Mouse (Mus musculus) neural tube, embryonic 14.5 days (tissue): ENCODE measurements around the gene Tead3. TPM values are rescaled to one million over a fixed set of nuclear protein-coding genes. Genes with fewer than 3 reads are reported as not detected.
"Not testable (repeated sequence)": the region's sequence is repeated elsewhere in the genome, so short reads cannot be mapped to it uniquely, and the experiment has no call there.

Experiments used
- ATAC-seq: fragments of 200-750 bp; cut with Nextera tagmentation; 2 replicates; pipeline ENCODE4 v1.8.0; 2017; ENCODE audit warnings: low read depth, mild to moderate bottlenecking, moderate TSS enrichment, moderate library complexity
- H3K27ac ChIP-seq: fragments of 300-500 bp; sonication (generic); 2 replicates; pipeline ENCODE4 v1.5.1; 2014; ENCODE audit warnings: low read depth, mild to moderate bottlenecking, control low read depth, low read length, moderate library complexity, mixed read lengths
- H3K27me3 ChIP-seq: fragments of 300-500 bp; sonication (generic); 2 replicates; pipeline ENCODE4 v1.6.1; 2014; ENCODE audit warnings: low read length; ENCODE audit not compliant: control insufficient read depth, insufficient read depth
- H3K36me3 ChIP-seq: fragments of 300-500 bp; sonication (generic); 2 replicates; pipeline ENCODE4 v1.6.1; 2014; ENCODE audit warnings: low read length, mixed read lengths; ENCODE audit not compliant: control insufficient read depth, insufficient read depth
- H3K4me1 ChIP-seq: fragments of 300-500 bp; sonication (generic); 2 replicates; pipeline ENCODE4 v1.6.1; 2014; ENCODE audit warnings: low read length; ENCODE audit not compliant: control insufficient read depth, insufficient read depth
- H3K4me2 ChIP-seq: fragments of 300-500 bp; sonication (generic); 2 replicates; pipeline ENCODE4 v1.6.1; 2014; ENCODE audit warnings: mild to moderate bottlenecking, low read depth, low read length, control low read depth
- H3K4me3 ChIP-seq: fragments of 300-500 bp; sonication (generic); 2 replicates; pipeline ENCODE4 v1.5.1; 2014; ENCODE audit warnings: low read depth, low read length, control low read depth, mixed read lengths
- H3K9ac ChIP-seq: fragments of 300-500 bp; sonication (generic); replicated peaks from 2 replicates; pipeline ENCODE4 v1.6.1; 2014; ENCODE audit warnings: low read depth, mild to moderate bottlenecking, control low read depth, low read length, mixed read lengths
- H3K9me3 ChIP-seq: fragments of 300-500 bp; sonication (generic); 2 replicates; pipeline ENCODE4 v1.6.1; 2016; ENCODE audit warnings: low read length; ENCODE audit not compliant: control insufficient read depth
- WGBS: fragments of 180-500 bp; shearing (Covaris S2); extraction: QIAGEN DNeasy Blood & Tissue Kit; methylation state at CpG from one replicate; pipeline ENCODE4 v1.1.7; 2014; 5-methylcytosine and 5-hydroxymethylcytosine counted together
- polyA plus RNA-seq: library from polyadenylated mRNA; unstranded; fragments of >200 nt; fragmentation: Nextera tagmentation; extraction: Ambion mirVana; gene quantifications from 2 replicates; pipeline ENCODE4 v1.2.1, GENCODE M21; 2014

The Tead3 gene
- polyA plus RNA-seq, 1 experiment from 2014 or later = 1.2 TPM

- H3K4me2 ChIP-seq = peak overlapping the region; percentile 79
- under 1% methylated on average over 25 of the region's 25 CpGs for WGBS
- peaks cover 18% of the 10 kb centered on the region; the same call in 1 of the 2 replicates for H3K36me3 ChIP-seq
- H3K9ac ChIP-seq = peak overlapping the region; percentile 97
- H3K4me3 ChIP-seq = peak overlapping the region; percentile 65
- H3K9me3 ChIP-seq = no peaks in the 10 kb centered on the region
- ATAC-seq = peak; percentile 13; the same call in 1 of the 2 replicates
- peaks cover 16% of the 10 kb centered on the region for H3K4me1 ChIP-seq
- peak overlapping the region; percentile 91 for H3K27ac ChIP-seq
- no peaks in the 10 kb centered on the region for H3K27me3 ChIP-seq
Observed at GRCm38 (mm10) chr17:28328946-28329345, 21.7 kb downstream of the Tead3 start.

DNA sequence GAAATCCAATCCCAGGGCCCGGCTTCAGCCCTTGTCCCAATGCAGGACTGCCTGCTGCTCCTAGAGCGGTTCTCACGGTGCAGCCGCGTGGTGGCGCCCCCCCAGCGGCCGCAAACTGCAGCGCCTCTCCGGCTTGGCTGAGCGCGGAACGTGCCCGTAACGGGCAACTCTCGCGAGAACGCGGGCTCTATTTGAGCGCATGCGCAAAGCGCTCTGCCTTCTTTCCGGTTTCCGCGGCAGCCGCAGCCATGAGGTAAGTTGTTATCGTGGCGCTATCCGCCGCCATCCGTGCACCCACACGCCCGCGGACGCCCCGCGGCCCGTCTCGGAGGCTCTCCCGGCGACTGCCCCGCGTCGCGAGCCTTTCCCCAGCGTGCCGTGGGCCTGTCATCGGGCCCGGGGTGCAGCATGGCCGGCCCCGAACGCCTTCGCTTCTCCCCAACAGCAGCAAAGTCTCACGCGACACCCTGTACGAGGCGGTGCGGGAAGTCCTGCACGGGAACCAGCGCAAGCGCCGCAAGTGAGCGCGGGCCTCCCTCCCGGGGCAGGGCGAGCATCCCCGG is 22.2 kb downstream of the Tead3 start, which contains the start of gene Rpl10a:
TSS of gene Rpl10a (plus strand) at position 106 of the 563 bp plus-strand sequence.
- H3K27me3 ChIP-seq = no peaks in the 10 kb centered on the region
- under 1% methylated on average over 59 of the region's 67 CpGs for WGBS
- no peaks in the 10 kb centered on the region for H3K9me3 ChIP-seq
- H3K4me1 ChIP-seq = peaks cover 16% of the 10 kb centered on the region
- peaks cover 18% of the 10 kb centered on the region; the same call in 1 of the 2 replicates for H3K36me3 ChIP-seq
- peak within 1 kb of the TSS; percentile 79 for H3K4me2 ChIP-seq
- peak within 1 kb of the TSS; percentile 97 for H3K9ac ChIP-seq
- peak within 1 kb of the TSS; percentile 65 for H3K4me3 ChIP-seq
- peak; percentile 90 for ATAC-seq
- peak within 1 kb of the TSS; percentile 91 for H3K27ac ChIP-seq

DNA sequence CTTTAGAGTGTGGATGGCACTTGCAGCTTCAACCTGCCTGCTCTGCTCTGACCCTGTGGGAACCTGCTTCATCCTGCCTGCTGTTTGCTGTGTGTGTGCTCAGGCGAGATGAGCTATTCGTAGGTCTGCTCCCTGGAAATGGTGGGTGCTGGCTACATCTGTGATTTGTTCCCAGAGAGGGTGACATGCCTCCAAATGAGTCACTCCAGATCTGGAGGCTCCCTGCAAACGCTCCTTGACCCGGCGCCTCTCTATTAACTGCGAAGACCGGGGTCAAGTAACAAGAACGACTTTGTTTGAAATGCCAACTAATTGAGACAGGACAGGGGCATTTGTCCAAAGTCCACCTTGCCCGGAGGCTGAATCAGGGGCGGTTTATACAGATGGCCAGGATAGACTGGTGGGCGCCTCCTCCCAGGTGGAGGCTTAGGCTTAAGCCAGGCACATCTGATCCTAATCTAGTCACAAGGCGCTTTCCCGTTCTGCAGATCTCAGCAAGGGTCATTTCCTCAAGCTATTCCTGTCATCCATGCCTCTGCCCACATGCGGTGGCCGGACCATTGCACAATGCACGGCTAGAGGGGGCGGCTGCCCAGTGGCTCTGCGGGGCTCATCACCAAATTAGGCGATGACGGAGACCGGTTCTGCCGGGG is 22.8 kb downstream of the Tead3 start:
- WGBS = 12% methylated on average over 22 of the region's 22 CpGs
- ATAC-seq = no peak; the same call in 1 of the 2 replicates
- peak overlapping the region; percentile 83 for H3K9ac ChIP-seq
- peaks cover 16% of the 10 kb centered on the region for H3K4me1 ChIP-seq
- no peaks in the 10 kb centered on the region for H3K9me3 ChIP-seq
- peak overlapping the region; percentile 65 for H3K4me3 ChIP-seq
- no peaks in the 10 kb centered on the region for H3K27me3 ChIP-seq
- peak overlapping the region; percentile 79 for H3K4me2 ChIP-seq
- H3K27ac ChIP-seq = peak overlapping the region; percentile 91
- H3K36me3 ChIP-seq = peaks cover 18% of the 10 kb centered on the region; the same call in 1 of the 2 replicates

- peaks cover 18% of the 10 kb centered on the region; the same call in 1 of the 2 replicates for H3K36me3 ChIP-seq
- H3K4me1 ChIP-seq = peaks cover 16% of the 10 kb centered on the region
- no peaks in the 10 kb centered on the region for H3K9me3 ChIP-seq
- no peak overlapping the region for H3K9ac ChIP-seq
- no peaks in the 10 kb centered on the region for H3K27me3 ChIP-seq
- no peak overlapping the region for H3K4me3 ChIP-seq
- no peak overlapping the region for H3K4me2 ChIP-seq
- no peak for ATAC-seq
- 87% methylated on average over 3 of the region's 3 CpGs for WGBS
- H3K27ac ChIP-seq = no peak overlapping the region
Observed at GRCm38 (mm10) chr17:28326951-28327350, 23.7 kb downstream of the Tead3 start.

DNA sequence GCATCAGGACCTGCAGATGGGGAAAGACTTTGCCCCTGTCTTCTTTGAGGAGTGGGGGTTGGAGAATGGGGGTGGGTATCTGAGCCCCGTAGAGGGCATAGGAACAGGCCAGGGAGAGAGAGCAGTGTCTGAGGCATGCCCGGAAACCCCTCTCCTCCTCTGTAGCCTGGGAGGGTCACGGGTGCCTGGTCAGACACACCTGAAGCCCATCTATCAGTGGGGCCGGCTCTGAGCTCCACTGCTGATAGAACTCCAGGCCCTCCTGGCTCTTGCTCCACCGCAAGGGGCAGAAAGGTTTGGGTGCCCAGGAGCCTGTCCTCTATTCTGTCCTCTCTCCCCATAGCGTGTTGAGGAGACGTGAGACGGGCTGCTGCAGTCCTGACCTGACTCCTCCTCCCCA is 24.9 kb downstream of the Tead3 start:
- Histone ChIP-seq H3K4me3 (no peak overlapping the region), H3K4me1 (peaks cover 16% of the 10 kb centered on the region), H3K9me3 (no peaks in the 10 kb centered on the region), H3K27ac (no peak overlapping the region), H3K9ac (no peak overlapping the region), H3K27me3 (no peaks in the 10 kb centered on the region), H3K4me2 (no peak overlapping the region), H3K36me3 (peaks cover 13% of the 10 kb centered on the region; the same call in 1 of the 2 replicates)
- ATAC-seq = no peak
- WGBS = 94% methylated on average over 8 of the region's 8 CpGs

DNA sequence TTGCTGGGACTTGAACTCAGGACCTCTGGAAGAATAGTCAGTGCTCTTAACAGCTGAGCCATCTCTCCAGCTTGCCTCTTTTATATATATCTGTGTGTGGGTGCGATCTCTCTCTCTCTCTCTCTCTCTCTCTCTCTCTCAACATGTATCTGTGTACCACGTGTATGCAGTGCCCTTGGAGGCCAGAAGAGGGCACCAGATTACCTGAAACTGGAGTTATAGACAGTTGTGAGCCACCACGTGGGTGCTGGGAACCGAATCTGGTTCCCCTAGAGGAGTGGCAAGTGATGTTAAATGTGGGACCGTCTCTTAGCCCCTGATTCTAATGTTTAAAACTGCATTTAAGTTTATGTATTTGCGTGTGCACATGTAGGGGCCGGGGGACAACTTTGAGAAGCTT is 26.2 kb downstream of the Tead3 start:
- H3K9ac ChIP-seq, H3K27me3 ChIP-seq, ATAC-seq, H3K4me2 ChIP-seq, H3K36me3 ChIP-seq, H3K4me1 ChIP-seq, H3K27ac ChIP-seq, H3K9me3 ChIP-seq, H3K4me3 ChIP-seq: not testable (repeated sequence)
- 97% methylated on average over 7 of the region's 7 CpGs for WGBS

GRCm38 (mm10) chr17:28323786-28324185 is 26.8 kb downstream of the Tead3 start:
- Histone ChIP-seq H3K4me3 (no peak overlapping the region), H3K27me3 (no peaks in the 10 kb centered on the region), H3K4me2 (no peak overlapping the region), H3K4me1 (peaks cover 7% of the 10 kb centered on the region; the same call in 1 of the 2 replicates), H3K36me3 (peaks cover 9% of the 10 kb centered on the region; the same call in 1 of the 2 replicates), H3K27ac (no peak overlapping the region), H3K9ac (no peak overlapping the region), H3K9me3 (no peaks in the 10 kb centered on the region)
- WGBS = 93% methylated on average over 8 of the region's 8 CpGs
- no peak for ATAC-seq

DNA sequence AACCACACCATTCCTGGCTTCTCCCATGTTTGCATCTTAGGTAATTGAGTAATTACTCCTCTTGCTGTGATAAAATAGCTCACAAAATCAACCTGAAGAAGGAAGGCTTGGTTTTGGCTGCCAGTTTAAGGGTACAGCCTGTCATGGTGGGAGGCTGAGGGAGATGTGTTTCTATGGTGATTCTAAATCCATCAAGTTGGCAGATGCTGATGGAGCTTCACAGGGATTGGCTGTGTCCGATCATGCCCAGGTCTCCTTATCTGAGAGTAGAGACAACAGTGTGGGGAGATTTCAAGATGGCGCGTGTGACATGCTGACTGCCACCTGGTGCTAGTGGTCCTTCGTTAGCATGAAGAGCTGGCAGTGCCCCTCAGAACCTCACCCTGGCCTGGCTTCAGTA is 28.9 kb downstream of the Tead3 start:
- Histone ChIP-seq H3K4me2 (no peak overlapping the region), H3K4me3 (no peak overlapping the region), H3K27me3 (no peaks in the 10 kb centered on the region), H3K27ac (no peak overlapping the region), H3K36me3 (peaks cover 15% of the 10 kb centered on the region), H3K4me1 (no peaks in the 10 kb centered on the region), H3K9me3 (no peaks in the 10 kb centered on the region), H3K9ac (no peak overlapping the region)
- WGBS = 97% methylated on average over 4 of the region's 4 CpGs
- ATAC-seq = no peak

DNA sequence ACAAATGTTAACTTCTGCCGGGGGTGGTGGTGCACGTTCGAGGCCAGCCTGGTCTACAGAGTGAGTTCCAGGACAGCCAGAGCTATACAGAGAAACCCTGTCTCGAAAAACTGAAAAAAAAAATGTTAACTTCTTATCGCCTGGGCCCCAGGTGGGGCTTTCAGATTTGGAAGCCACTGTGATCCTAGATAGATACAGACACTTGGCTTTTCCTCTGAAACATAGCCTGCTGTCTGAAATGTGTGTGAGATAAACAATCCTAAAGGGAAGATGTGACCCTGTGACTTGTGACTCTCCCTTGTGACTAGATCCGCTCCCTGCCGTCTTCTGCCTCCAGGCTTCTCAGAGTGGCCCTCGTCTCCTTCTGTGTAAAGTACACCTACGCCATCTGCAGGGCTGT is 32.9 kb downstream of the Tead3 start:
- Histone ChIP-seq H3K36me3 (peaks cover 13% of the 10 kb centered on the region), H3K4me3 (no peak overlapping the region), H3K4me1 (0 out of 2 replicates have a peak, but pooled peaks cover 4% of the 10 kb centered on the region), H3K9me3 (no peaks in the 10 kb centered on the region), H3K27ac (no peak overlapping the region), H3K9ac (no peak overlapping the region), H3K27me3 (no peaks in the 10 kb centered on the region), H3K4me2 (no peak overlapping the region)
- WGBS = 90% methylated on average over 9 of the region's 9 CpGs
- no peak for ATAC-seq
